Mouse (Mus musculus) stomach, postnatal 0 days (tissue): Measurements from ENCODE around the gene Higd2a.

Experiments
- CTCF ChIP-seq: IDR thresholded peaks from 2 replicates; pipeline ENCODE4 v1.5.1; 2016; ENCODE audit warnings: antibody characterized with exemption, low read depth, mild to moderate bottlenecking, moderate library complexity
- EP300 ChIP-seq: optimal IDR thresholded peaks from 2 replicates; pipeline ENCODE3; 2016; ENCODE audit warnings: antibody characterized with exemption

- TF ChIP-seq CTCF (no peak), EP300 (no peak)
These were observed 19.3 kb upstream of the Higd2a start for GRCm38 (mm10) chr13:54570736-54571135.
